Mouse (Mus musculus): ENCODE measurements around the gene Wdr49. TPM values are rescaled to one million over a fixed set of nuclear protein-coding genes. Genes with fewer than 3 reads are reported as not detected.
"Not testable (repeated sequence)": the region's sequence is repeated elsewhere in the genome, so short reads cannot be mapped to it uniquely, and the experiment has no call there.

Wdr49 gene
- polyA plus RNA-seq, 1 experiment from 2014 or later = not detected

DNA sequence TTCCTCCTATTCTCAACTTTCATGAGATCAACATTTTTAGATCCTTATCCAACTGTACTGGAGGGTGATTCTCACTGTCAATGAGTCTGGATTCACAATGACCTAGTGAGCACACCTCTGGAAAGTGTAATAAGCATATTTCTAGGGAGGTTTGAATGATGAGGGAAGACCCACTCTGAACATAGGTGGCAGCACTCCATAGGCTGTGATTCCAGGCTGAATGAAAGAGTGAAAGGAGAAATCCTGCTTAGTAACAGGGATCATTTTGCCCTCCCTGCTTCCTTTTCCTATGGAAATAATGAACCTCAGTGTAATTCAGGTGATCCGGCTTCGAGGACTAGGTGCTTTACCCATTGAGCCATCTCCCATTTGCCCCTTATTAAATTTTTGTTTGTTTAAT lies 180.9 kb downstream of the Wdr49 start:
- 88% methylated on average over 2 of the region's 2 CpGs for WGBS
- H3K27ac ChIP-seq (replicated peaks in 1 of 2; ENCODE audit: control insufficient read depth in 1 of 2, insufficient read depth in 1 of 2, low read depth in 2 of 2, low read length in 2 of 2) = no peak overlapping the region
- no peak overlapping the region for H3K4me2 ChIP-seq (ENCODE audit: low read length)
- no peak overlapping the region for H3K4me3 ChIP-seq (ENCODE audit: control insufficient read depth in 1 of 2, insufficient read depth in 1 of 2, low read depth in 1 of 2, low read length in 2 of 2)
- no peaks in the 10 kb centered on the region for H3K36me3 ChIP-seq (ENCODE audit: control insufficient read depth, insufficient read depth, low read length)
- 0 out of 4 replicates have a peak, but pooled peaks cover 0 to 9% of the 10 kb centered on the region in 2 experiments for H3K4me1 ChIP-seq (ENCODE audit: control insufficient read depth in 2 of 2, insufficient read depth in 2 of 2, low read length in 2 of 2)
- H3K27me3 ChIP-seq (ENCODE audit: control insufficient read depth, insufficient read depth, low read length) = no peaks in the 10 kb centered on the region
- no peak overlapping the region for H3K9ac ChIP-seq (ENCODE audit: low read length)
- no peaks in the 10 kb centered on the region for H3K9me3 ChIP-seq (ENCODE audit: control insufficient read depth, low read length)
- ATAC-seq (ENCODE audit: insufficient number of reproducible peaks, insufficient read depth, low FRiP score, low read depth) = no peak

DNA sequence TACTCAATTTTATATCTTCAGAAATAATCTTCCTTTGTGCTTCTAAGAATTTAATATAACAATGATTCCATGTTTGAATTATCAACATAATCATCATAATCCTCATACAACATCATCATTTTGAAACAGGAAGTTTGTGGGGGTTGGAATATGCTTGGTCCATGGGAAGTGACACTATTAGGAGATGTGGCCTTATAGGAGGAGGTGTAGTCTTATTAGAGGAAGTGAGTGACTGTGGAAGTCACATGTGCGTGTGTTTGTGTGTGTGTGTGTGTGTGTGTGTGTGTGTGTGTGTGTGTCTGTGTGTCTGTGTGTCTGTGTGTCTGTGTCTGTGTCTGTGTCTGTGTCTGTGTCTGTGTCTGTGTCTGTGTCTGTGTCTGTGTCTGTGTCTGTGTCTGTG lies 182.5 kb downstream of the Wdr49 start:
- ATAC-seq (ENCODE audit: insufficient number of reproducible peaks, insufficient read depth, low FRiP score, low read depth); H3K36me3 ChIP-seq (ENCODE audit: control insufficient read depth, insufficient read depth, low read length); H3K4me1 ChIP-seq (ENCODE audit: control insufficient read depth in 2 of 2, insufficient read depth in 2 of 2, low read length in 2 of 2); H3K4me3 ChIP-seq (ENCODE audit: control insufficient read depth in 1 of 2, insufficient read depth in 1 of 2, low read depth in 1 of 2, low read length in 2 of 2); H3K27ac ChIP-seq (replicated peaks in 1 of 2; ENCODE audit: control insufficient read depth in 1 of 2, insufficient read depth in 1 of 2, low read depth in 2 of 2, low read length in 2 of 2); H3K4me2 ChIP-seq (ENCODE audit: low read length); H3K9me3 ChIP-seq (ENCODE audit: control insufficient read depth, low read length); H3K9ac ChIP-seq (ENCODE audit: low read length); H3K27me3 ChIP-seq (ENCODE audit: control insufficient read depth, insufficient read depth, low read length): not testable (repeated sequence)
- 67% methylated on average over 1 of the region's 1 CpGs for WGBS

DNA sequence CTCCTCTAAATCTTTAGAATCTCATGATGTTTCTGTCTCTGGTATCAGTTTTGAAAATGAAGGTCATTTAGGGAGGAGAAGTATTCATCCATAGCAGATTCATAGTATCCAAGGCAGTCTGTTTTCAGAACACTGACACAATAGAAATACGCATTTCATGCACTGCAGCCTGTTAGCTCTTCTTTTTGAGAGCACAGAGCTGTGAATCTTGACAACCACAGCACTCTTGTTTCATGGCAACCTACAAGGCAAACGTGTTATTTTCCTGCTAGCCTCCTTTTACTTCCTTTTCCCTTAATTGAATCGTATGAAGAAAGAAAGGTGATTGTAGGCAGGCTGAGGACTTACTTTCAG lies 184.2 kb downstream of the Wdr49 start:
- WGBS = 37% methylated on average over 3 of the region's 3 CpGs
- H3K36me3 ChIP-seq (ENCODE audit: control insufficient read depth, insufficient read depth, low read length) = no peaks in the 10 kb centered on the region
- no peak overlapping the region for H3K9ac ChIP-seq (ENCODE audit: low read length)
- H3K4me3 ChIP-seq (ENCODE audit: control insufficient read depth in 1 of 2, insufficient read depth in 1 of 2, low read depth in 1 of 2, low read length in 2 of 2) = no peak overlapping the region
- H3K9me3 ChIP-seq (ENCODE audit: control insufficient read depth, low read length) = no peaks in the 10 kb centered on the region
- ATAC-seq (ENCODE audit: insufficient number of reproducible peaks, insufficient read depth, low FRiP score, low read depth) = no peak
- no peaks in the 10 kb centered on the region for H3K27me3 ChIP-seq (ENCODE audit: control insufficient read depth, insufficient read depth, low read length)
- 0 out of 4 replicates have a peak, but pooled peaks cover 0 to 9% of the 10 kb centered on the region in 2 experiments for H3K4me1 ChIP-seq (ENCODE audit: control insufficient read depth in 2 of 2, insufficient read depth in 2 of 2, low read length in 2 of 2)
- H3K4me2 ChIP-seq (ENCODE audit: low read length) = peak overlapping the region; percentile 18; the same call in 1 of the 2 replicates
- no peak overlapping the region for H3K27ac ChIP-seq (replicated peaks in 1 of 2; ENCODE audit: control insufficient read depth in 1 of 2, insufficient read depth in 1 of 2, low read depth in 2 of 2, low read length in 2 of 2)

DNA sequence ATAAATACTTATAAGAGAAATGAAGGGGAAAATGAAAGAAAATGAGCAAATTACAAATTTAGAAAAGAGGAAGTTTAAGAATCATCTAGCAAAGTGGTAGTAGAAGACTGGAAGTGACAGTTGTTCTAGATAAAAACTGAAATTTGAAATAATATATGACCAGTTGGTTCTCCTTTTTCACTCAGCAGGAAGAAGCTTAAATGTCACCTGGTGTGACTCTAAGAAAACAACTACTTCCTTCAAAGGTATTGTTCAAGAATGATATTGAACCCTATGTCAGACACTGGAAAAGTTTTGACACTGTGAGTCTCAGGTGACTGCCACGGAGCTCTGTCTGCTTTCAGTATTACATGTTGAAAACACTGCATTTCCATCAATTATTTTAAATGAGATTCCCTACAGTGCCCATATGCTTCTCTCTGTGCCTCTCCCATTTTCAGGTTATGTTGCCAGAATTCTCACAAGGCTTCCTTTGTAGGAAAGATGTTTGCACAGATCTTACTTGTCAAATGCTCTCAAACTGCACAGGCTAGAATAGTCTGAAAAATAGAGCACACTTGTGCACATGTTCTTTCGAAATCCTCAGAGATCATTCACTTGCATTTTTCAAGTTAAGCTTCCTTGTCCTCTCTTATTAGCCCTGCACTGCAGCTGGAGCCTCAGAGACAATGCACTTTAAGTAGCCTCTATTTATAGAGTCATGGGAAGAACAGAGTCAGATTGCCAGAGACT lies 184.8 kb downstream of the Wdr49 start:
- no peaks in the 10 kb centered on the region for H3K27me3 ChIP-seq (ENCODE audit: control insufficient read depth, insufficient read depth, low read length)
- H3K27ac ChIP-seq (replicated peaks in 1 of 2; ENCODE audit: control insufficient read depth in 1 of 2, insufficient read depth in 1 of 2, low read depth in 2 of 2, low read length in 2 of 2) = no peak overlapping the region
- 0 out of 4 replicates have a peak, but pooled peaks cover 0 to 9% of the 10 kb centered on the region in 2 experiments for H3K4me1 ChIP-seq (ENCODE audit: control insufficient read depth in 2 of 2, insufficient read depth in 2 of 2, low read length in 2 of 2)
- H3K4me2 ChIP-seq (ENCODE audit: low read length) = peak overlapping the region; percentile 18; the same call in 1 of the 2 replicates
- WGBS = 53% methylated on average over 2 of the region's 2 CpGs
- H3K36me3 ChIP-seq (ENCODE audit: control insufficient read depth, insufficient read depth, low read length) = no peaks in the 10 kb centered on the region
- ATAC-seq (ENCODE audit: insufficient number of reproducible peaks, insufficient read depth, low FRiP score, low read depth) = no peak
- H3K9ac ChIP-seq (ENCODE audit: low read length) = no peak overlapping the region
- no peaks in the 10 kb centered on the region for H3K9me3 ChIP-seq (ENCODE audit: control insufficient read depth, low read length)
- no peak overlapping the region for H3K4me3 ChIP-seq (ENCODE audit: control insufficient read depth in 1 of 2, insufficient read depth in 1 of 2, low read depth in 1 of 2, low read length in 2 of 2)

DNA sequence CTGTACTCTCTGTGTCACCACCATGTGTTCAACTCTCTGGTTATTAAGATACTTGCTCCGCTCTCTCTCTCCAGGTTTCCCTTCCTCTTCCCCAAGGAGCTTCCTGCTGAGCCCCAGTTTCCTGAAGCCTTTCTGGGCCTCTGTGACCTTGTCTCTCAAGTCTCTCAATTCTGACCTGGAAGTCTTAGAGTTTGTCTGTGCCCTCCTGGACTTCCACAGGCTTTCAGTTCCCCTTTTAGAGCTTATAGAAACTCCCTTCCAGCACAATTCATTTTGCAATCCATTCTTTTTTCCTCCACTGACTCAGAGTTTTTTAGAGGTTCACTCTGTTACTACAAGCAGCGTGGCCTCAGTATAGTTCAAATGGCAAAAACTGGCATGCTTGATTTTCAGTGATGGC lies 188.7 kb downstream of the Wdr49 start:
- WGBS = 87% methylated on average over 2 of the region's 2 CpGs
- H3K27ac ChIP-seq (replicated peaks in 1 of 2; ENCODE audit: control insufficient read depth in 1 of 2, insufficient read depth in 1 of 2, low read depth in 2 of 2, low read length in 2 of 2) = no peak overlapping the region
- no peak overlapping the region for H3K9ac ChIP-seq (ENCODE audit: low read length)
- no peak for ATAC-seq (ENCODE audit: insufficient number of reproducible peaks, insufficient read depth, low FRiP score, low read depth)
- H3K9me3 ChIP-seq (ENCODE audit: control insufficient read depth, low read length) = no peaks in the 10 kb centered on the region
- no peaks in the 10 kb centered on the region for H3K36me3 ChIP-seq (ENCODE audit: control insufficient read depth, insufficient read depth, low read length)
- no peaks in the 10 kb centered on the region for H3K27me3 ChIP-seq (ENCODE audit: control insufficient read depth, insufficient read depth, low read length)
- 0 out of 4 replicates have a peak, but pooled peaks cover 0 to 9% of the 10 kb centered on the region in 2 experiments for H3K4me1 ChIP-seq (ENCODE audit: control insufficient read depth in 2 of 2, insufficient read depth in 2 of 2, low read length in 2 of 2)
- H3K4me2 ChIP-seq (ENCODE audit: low read length) = no peak overlapping the region
- no peak overlapping the region for H3K4me3 ChIP-seq (ENCODE audit: control insufficient read depth in 1 of 2, insufficient read depth in 1 of 2, low read depth in 1 of 2, low read length in 2 of 2)

DNA sequence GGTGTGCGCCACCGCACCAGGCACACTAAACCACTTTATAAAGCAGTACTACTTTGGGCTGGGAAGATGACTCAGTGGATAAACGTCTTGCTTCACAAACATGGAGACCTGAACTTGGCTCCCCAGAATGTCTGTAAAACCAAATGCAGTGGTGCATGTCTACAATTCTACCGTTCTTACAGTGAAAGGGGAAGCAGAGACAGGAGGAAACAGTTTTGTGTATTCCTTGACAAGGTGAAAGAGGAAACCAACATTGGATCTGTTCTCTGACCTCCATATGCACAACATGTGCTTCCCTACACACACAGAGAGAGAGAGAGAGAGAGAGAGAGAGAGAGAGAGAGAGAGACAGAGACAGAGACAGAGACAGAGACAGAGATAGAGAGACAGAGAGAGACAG lies 204.5 kb downstream of the Wdr49 start:
- H3K36me3 ChIP-seq (ENCODE audit: control insufficient read depth, insufficient read depth, low read length) = no peaks in the 10 kb centered on the region
- H3K27ac ChIP-seq (replicated peaks in 1 of 2; ENCODE audit: control insufficient read depth in 1 of 2, insufficient read depth in 1 of 2, low read depth in 2 of 2, low read length in 2 of 2) = no peak overlapping the region
- WGBS = 78% methylated on average over 4 of the region's 4 CpGs
- no peak overlapping the region for H3K4me3 ChIP-seq (ENCODE audit: control insufficient read depth in 1 of 2, insufficient read depth in 1 of 2, low read depth in 1 of 2, low read length in 2 of 2)
- no peak overlapping the region for H3K4me2 ChIP-seq (ENCODE audit: low read length)
- ATAC-seq (ENCODE audit: insufficient number of reproducible peaks, insufficient read depth, low FRiP score, low read depth) = no peak
- no peak overlapping the region for H3K9ac ChIP-seq (ENCODE audit: low read length)
- H3K9me3 ChIP-seq (ENCODE audit: control insufficient read depth, low read length) = no peaks in the 10 kb centered on the region
- H3K27me3 ChIP-seq (ENCODE audit: control insufficient read depth, insufficient read depth, low read length) = no peaks in the 10 kb centered on the region
- H3K4me1 ChIP-seq (ENCODE audit: control insufficient read depth in 2 of 2, insufficient read depth in 2 of 2, low read length in 2 of 2) = peaks cover 0 to 4% of the 10 kb centered on the region in 2 experiments; a peak in 1 of 4 replicates

DNA sequence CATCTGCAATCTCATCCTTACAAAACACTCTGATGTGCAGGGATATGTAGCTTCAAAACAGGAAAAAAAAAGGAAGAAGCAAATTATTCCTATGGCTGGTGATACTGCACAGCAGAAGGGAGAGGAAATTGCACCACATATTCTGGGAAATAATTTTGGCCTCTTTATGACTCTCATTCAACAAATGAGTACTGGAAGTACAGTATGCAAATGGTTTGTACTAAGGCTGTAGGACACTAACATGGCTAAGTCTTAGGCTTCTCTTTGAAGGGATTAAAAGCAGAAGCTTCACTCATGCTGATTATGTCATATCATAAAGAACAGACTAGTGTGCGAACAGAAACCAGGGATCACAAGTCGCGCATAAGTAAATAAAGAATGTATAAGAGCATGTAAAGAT lies 205.4 kb downstream of the Wdr49 start:
- Histone ChIP-seq H3K9ac (ENCODE audit: low read length) (no peak overlapping the region), H3K27me3 (ENCODE audit: control insufficient read depth, insufficient read depth, low read length) (no peaks in the 10 kb centered on the region), H3K9me3 (ENCODE audit: control insufficient read depth, low read length) (no peaks in the 10 kb centered on the region), H3K4me3 (ENCODE audit: control insufficient read depth in 1 of 2, insufficient read depth in 1 of 2, low read depth in 1 of 2, low read length in 2 of 2) (no peak overlapping the region), H3K36me3 (ENCODE audit: control insufficient read depth, insufficient read depth, low read length) (no peaks in the 10 kb centered on the region), H3K4me1 (ENCODE audit: control insufficient read depth in 2 of 2, insufficient read depth in 2 of 2, low read length in 2 of 2) (peaks cover 0 to 4% of the 10 kb centered on the region in 2 experiments; a peak in 1 of 4 replicates), H3K27ac (replicated peaks in 1 of 2; ENCODE audit: control insufficient read depth in 1 of 2, insufficient read depth in 1 of 2, low read depth in 2 of 2, low read length in 2 of 2) (no peak overlapping the region), H3K4me2 (ENCODE audit: low read length) (no peak overlapping the region)
- 79% methylated on average over 3 of the region's 3 CpGs for WGBS
- no peak for ATAC-seq (ENCODE audit: insufficient number of reproducible peaks, insufficient read depth, low FRiP score, low read depth)

DNA sequence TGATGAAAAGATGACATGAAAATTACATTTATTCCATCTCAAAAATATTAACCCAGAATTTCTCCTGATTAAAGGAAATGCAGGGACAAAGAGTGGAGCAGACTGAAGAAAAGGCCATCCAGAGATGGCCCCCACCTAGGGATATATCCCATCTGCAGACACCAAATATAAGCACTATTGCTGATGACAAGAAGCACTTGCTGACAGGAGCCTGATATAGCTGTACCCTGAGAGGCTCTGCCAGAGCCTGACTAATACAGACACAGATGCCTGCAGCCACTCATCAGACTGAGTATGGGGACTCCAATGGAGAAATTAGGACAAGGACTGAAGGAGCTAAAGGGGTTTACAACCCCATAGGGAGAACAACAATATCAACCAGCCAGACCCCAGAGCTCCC lies 206.8 kb downstream of the Wdr49 start:
- no peak overlapping the region for H3K4me2 ChIP-seq (ENCODE audit: low read length)
- no peaks in the 10 kb centered on the region for H3K27me3 ChIP-seq (ENCODE audit: control insufficient read depth, insufficient read depth, low read length)
- H3K27ac ChIP-seq (replicated peaks in 1 of 2; ENCODE audit: control insufficient read depth in 1 of 2, insufficient read depth in 1 of 2, low read depth in 2 of 2, low read length in 2 of 2) = 0 out of 4 replicates have a peak overlapping the region, but pooled peaks of 1 of the 2 experiments have one; percentile 8
- peaks cover 0 to 4% of the 10 kb centered on the region in 2 experiments; a peak in 1 of 4 replicates for H3K4me1 ChIP-seq (ENCODE audit: control insufficient read depth in 2 of 2, insufficient read depth in 2 of 2, low read length in 2 of 2)
- no peak overlapping the region for H3K9ac ChIP-seq (ENCODE audit: low read length)
- H3K36me3 ChIP-seq (ENCODE audit: control insufficient read depth, insufficient read depth, low read length) = no peaks in the 10 kb centered on the region
- no peak overlapping the region for H3K4me3 ChIP-seq (ENCODE audit: control insufficient read depth in 1 of 2, insufficient read depth in 1 of 2, low read depth in 1 of 2, low read length in 2 of 2)
- peak; percentile 64; the same call in 1 of the 2 replicates for ATAC-seq (ENCODE audit: insufficient number of reproducible peaks, insufficient read depth, low FRiP score, low read depth)
- H3K9me3 ChIP-seq (ENCODE audit: control insufficient read depth, low read length) = no peaks in the 10 kb centered on the region
